Mouse (Mus musculus): ENCODE measurements around the gene Ppp1r9a. TPM values are rescaled to one million over a fixed set of nuclear protein-coding genes. Genes with fewer than 3 reads are reported as not detected.

Gene Ppp1r9a
- polyA plus RNA-seq, 1 experiment from 2014 or later = 3.8 TPM

- Histone ChIP-seq H3K27me3 (ENCODE audit: control insufficient read depth, insufficient read depth, low read depth, low read length) (no peaks in the 10 kb centered on the region), H3K36me3 (ENCODE audit: control insufficient read depth, insufficient read depth) (no peaks in the 10 kb centered on the region), H3K27ac (ENCODE audit: low read length) (no peak overlapping the region), H3K4me1 (ENCODE audit: control insufficient read depth, low read depth, low read length) (no peaks in the 10 kb centered on the region), H3K4me3 (ENCODE audit: low read depth, low read length) (no peak overlapping the region), H3K9ac (ENCODE audit: low read depth, low read length) (no peak overlapping the region), H3K4me2 (ENCODE audit: low read depth, low read length) (no peak overlapping the region), H3K9me3 (replicated peaks; ENCODE audit: control insufficient read depth, low read length) (no peaks in the 10 kb centered on the region)
- WGBS (ENCODE audit: insufficient replicate concordance) = 54% methylated on average over 6 of the region's 6 CpGs
- no peak for ATAC-seq (ENCODE audit: low read depth)
Measured at GRCm38 (mm10) chr6:5006283-5006946, 103.7 kb downstream of the Ppp1r9a start.

GRCm38 (mm10) chr6:5008166-5008565 lies 105.4 kb downstream of the Ppp1r9a start:
- no peaks in the 10 kb centered on the region for H3K9me3 ChIP-seq (replicated peaks; ENCODE audit: control insufficient read depth, low read length)
- WGBS (ENCODE audit: insufficient replicate concordance) = 42% methylated on average over 2 of the region's 2 CpGs
- no peaks in the 10 kb centered on the region for H3K27me3 ChIP-seq (ENCODE audit: control insufficient read depth, insufficient read depth, low read depth, low read length)
- H3K4me3 ChIP-seq (ENCODE audit: low read depth, low read length) = no peak overlapping the region
- no peak overlapping the region for H3K9ac ChIP-seq (ENCODE audit: low read depth, low read length)
- no peak overlapping the region for H3K4me2 ChIP-seq (ENCODE audit: low read depth, low read length)
- no peaks in the 10 kb centered on the region for H3K4me1 ChIP-seq (ENCODE audit: control insufficient read depth, low read depth, low read length)
- no peak for ATAC-seq (ENCODE audit: low read depth)
- no peak overlapping the region for H3K27ac ChIP-seq (ENCODE audit: low read length)
- H3K36me3 ChIP-seq (ENCODE audit: control insufficient read depth, insufficient read depth) = no peaks in the 10 kb centered on the region

- Histone ChIP-seq H3K27ac (ENCODE audit: low read length) (no peak overlapping the region), H3K4me2 (ENCODE audit: low read depth, low read length) (no peak overlapping the region), H3K27me3 (ENCODE audit: control insufficient read depth, insufficient read depth, low read depth, low read length) (no peaks in the 10 kb centered on the region), H3K4me3 (ENCODE audit: low read depth, low read length) (no peak overlapping the region), H3K9me3 (replicated peaks; ENCODE audit: control insufficient read depth, low read length) (no peaks in the 10 kb centered on the region), H3K4me1 (ENCODE audit: control insufficient read depth, low read depth, low read length) (no peaks in the 10 kb centered on the region), H3K36me3 (ENCODE audit: control insufficient read depth, insufficient read depth) (no peaks in the 10 kb centered on the region), H3K9ac (ENCODE audit: low read depth, low read length) (no peak overlapping the region)
- no peak for ATAC-seq (ENCODE audit: low read depth)
- WGBS (ENCODE audit: insufficient replicate concordance) = 63% methylated on average over 15 of the region's 15 CpGs
Measured at GRCm38 (mm10) chr6:5008603-5009002, 105.9 kb downstream of the Ppp1r9a start.

- H3K27ac ChIP-seq (ENCODE audit: low read length) = no peak overlapping the region
- H3K9me3 ChIP-seq (replicated peaks; ENCODE audit: control insufficient read depth, low read length) = no peaks in the 10 kb centered on the region
- no peak overlapping the region for H3K9ac ChIP-seq (ENCODE audit: low read depth, low read length)
- ATAC-seq (ENCODE audit: low read depth) = no peak
- H3K27me3 ChIP-seq (ENCODE audit: control insufficient read depth, insufficient read depth, low read depth, low read length) = no peaks in the 10 kb centered on the region
- H3K36me3 ChIP-seq (ENCODE audit: control insufficient read depth, insufficient read depth) = no peaks in the 10 kb centered on the region
- no peaks in the 10 kb centered on the region for H3K4me1 ChIP-seq (ENCODE audit: control insufficient read depth, low read depth, low read length)
- WGBS (ENCODE audit: insufficient replicate concordance) = 45% methylated on average over 11 of the region's 11 CpGs
- no peak overlapping the region for H3K4me3 ChIP-seq (ENCODE audit: low read depth, low read length)
- H3K4me2 ChIP-seq (ENCODE audit: low read depth, low read length) = no peak overlapping the region
Measured at GRCm38 (mm10) chr6:5010553-5011416, 108.1 kb downstream of the Ppp1r9a start.

GRCm38 (mm10) chr6:5012794-5013193 lies 110.1 kb downstream of the Ppp1r9a start:
- Histone ChIP-seq H3K27ac (ENCODE audit: low read length) (no peak overlapping the region), H3K9ac (ENCODE audit: low read depth, low read length) (no peak overlapping the region), H3K4me2 (ENCODE audit: low read depth, low read length) (no peak overlapping the region), H3K27me3 (ENCODE audit: control insufficient read depth, insufficient read depth, low read depth, low read length) (no peaks in the 10 kb centered on the region), H3K9me3 (replicated peaks; ENCODE audit: control insufficient read depth, low read length) (no peaks in the 10 kb centered on the region), H3K4me1 (ENCODE audit: control insufficient read depth, low read depth, low read length) (no peaks in the 10 kb centered on the region), H3K36me3 (ENCODE audit: control insufficient read depth, insufficient read depth) (no peaks in the 10 kb centered on the region), H3K4me3 (ENCODE audit: low read depth, low read length) (no peak overlapping the region)
- ATAC-seq (ENCODE audit: low read depth) = no peak
- WGBS (ENCODE audit: insufficient replicate concordance) = 56% methylated on average over 4 of the region's 4 CpGs

GRCm38 (mm10) chr6:5014567-5014966 lies 111.8 kb downstream of the Ppp1r9a start:
- Histone ChIP-seq H3K27me3 (ENCODE audit: control insufficient read depth, insufficient read depth, low read depth, low read length) (no peaks in the 10 kb centered on the region), H3K9ac (ENCODE audit: low read depth, low read length) (no peak overlapping the region), H3K36me3 (ENCODE audit: control insufficient read depth, insufficient read depth) (no peaks in the 10 kb centered on the region), H3K4me3 (ENCODE audit: low read depth, low read length) (no peak overlapping the region), H3K9me3 (replicated peaks; ENCODE audit: control insufficient read depth, low read length) (no peaks in the 10 kb centered on the region), H3K27ac (ENCODE audit: low read length) (no peak overlapping the region), H3K4me2 (ENCODE audit: low read depth, low read length) (no peak overlapping the region), H3K4me1 (ENCODE audit: control insufficient read depth, low read depth, low read length) (no peaks in the 10 kb centered on the region)
- WGBS (ENCODE audit: insufficient replicate concordance) = 74% methylated on average over 6 of the region's 6 CpGs
- no peak for ATAC-seq (ENCODE audit: low read depth)

GRCm38 (mm10) chr6:5015173-5015572 lies 112.5 kb downstream of the Ppp1r9a start:
- no peak for ATAC-seq (ENCODE audit: low read depth)
- WGBS (ENCODE audit: insufficient replicate concordance) = 62% methylated on average over 2 of the region's 2 CpGs
- no peaks in the 10 kb centered on the region for H3K36me3 ChIP-seq (ENCODE audit: control insufficient read depth, insufficient read depth)
- no peak overlapping the region for H3K4me2 ChIP-seq (ENCODE audit: low read depth, low read length)
- H3K4me1 ChIP-seq (ENCODE audit: control insufficient read depth, low read depth, low read length) = no peaks in the 10 kb centered on the region
- H3K9me3 ChIP-seq (replicated peaks; ENCODE audit: control insufficient read depth, low read length) = no peaks in the 10 kb centered on the region
- H3K27me3 ChIP-seq (ENCODE audit: control insufficient read depth, insufficient read depth, low read depth, low read length) = no peaks in the 10 kb centered on the region
- H3K27ac ChIP-seq (ENCODE audit: low read length) = no peak overlapping the region
- H3K4me3 ChIP-seq (ENCODE audit: low read depth, low read length) = no peak overlapping the region
- no peak overlapping the region for H3K9ac ChIP-seq (ENCODE audit: low read depth, low read length)

GRCm38 (mm10) chr6:5017945-5018511 lies 115.3 kb downstream of the Ppp1r9a start:
- H3K9me3 ChIP-seq (replicated peaks; ENCODE audit: control insufficient read depth, low read length) = no peaks in the 10 kb centered on the region
- WGBS (ENCODE audit: insufficient replicate concordance) = 51% methylated on average over 6 of the region's 6 CpGs
- H3K4me3 ChIP-seq (ENCODE audit: low read depth, low read length) = no peak overlapping the region
- no peak overlapping the region for H3K9ac ChIP-seq (ENCODE audit: low read depth, low read length)
- H3K27me3 ChIP-seq (ENCODE audit: control insufficient read depth, insufficient read depth, low read depth, low read length) = no peaks in the 10 kb centered on the region
- H3K36me3 ChIP-seq (ENCODE audit: control insufficient read depth, insufficient read depth) = no peaks in the 10 kb centered on the region
- H3K27ac ChIP-seq (ENCODE audit: low read length) = no peak overlapping the region
- ATAC-seq (ENCODE audit: low read depth) = no peak; the same call in 1 of the 2 replicates
- no peak overlapping the region for H3K4me2 ChIP-seq (ENCODE audit: low read depth, low read length)
- H3K4me1 ChIP-seq (ENCODE audit: control insufficient read depth, low read depth, low read length) = no peaks in the 10 kb centered on the region

GRCm38 (mm10) chr6:5019208-5019607 lies 116.5 kb downstream of the Ppp1r9a start:
- no peaks in the 10 kb centered on the region for H3K27me3 ChIP-seq (ENCODE audit: control insufficient read depth, insufficient read depth, low read depth, low read length)
- no peak overlapping the region for H3K4me3 ChIP-seq (ENCODE audit: low read depth, low read length)
- H3K4me1 ChIP-seq (ENCODE audit: control insufficient read depth, low read depth, low read length) = no peaks in the 10 kb centered on the region
- ATAC-seq (ENCODE audit: low read depth) = no peak
- 39% methylated on average over 5 of the region's 5 CpGs for WGBS (ENCODE audit: insufficient replicate concordance)
- no peak overlapping the region for H3K4me2 ChIP-seq (ENCODE audit: low read depth, low read length)
- H3K36me3 ChIP-seq (ENCODE audit: control insufficient read depth, insufficient read depth) = no peaks in the 10 kb centered on the region
- no peak overlapping the region for H3K9ac ChIP-seq (ENCODE audit: low read depth, low read length)
- H3K9me3 ChIP-seq (replicated peaks; ENCODE audit: control insufficient read depth, low read length) = no peaks in the 10 kb centered on the region
- H3K27ac ChIP-seq (ENCODE audit: low read length) = no peak overlapping the region

Data from liver, embryonic 16.5 days (tissue).